ENCODE assay signal across 7 mouse cellular contexts in the genomic region with DNA sequence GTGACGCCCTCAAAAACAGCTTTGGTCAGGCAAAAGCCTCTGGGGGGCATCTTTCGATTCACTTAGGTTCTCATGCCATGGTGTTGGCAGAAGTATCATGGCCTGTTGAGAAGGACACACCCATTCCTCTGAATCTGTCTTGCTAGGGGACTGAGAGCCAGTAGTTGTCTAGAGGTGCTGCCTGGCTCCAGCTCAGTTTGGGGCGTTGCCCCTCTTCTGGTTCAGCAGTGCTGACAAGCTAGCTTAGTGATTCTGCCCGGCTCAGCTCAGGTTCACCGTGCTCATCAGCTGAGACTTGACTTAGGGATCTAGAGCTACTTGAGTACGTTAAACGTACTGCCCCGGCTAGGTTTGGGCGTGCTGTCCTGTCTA. TPM values are rescaled to one million over a fixed set of nuclear protein-coding genes. Genes with fewer than 3 reads are reported as not detected.
DNase-seq lines count a peak whose midpoint lies in the region; ATAC-seq and TF ChIP-seq lines count a peak whose summit lies in the region.

No protein-coding gene starts in this region.

- H3K4me3 ChIP-seq in testis, adult 2 months (ENCODE audit: control insufficient read depth, low read depth, low read length) = peak overlapping the region; percentile 68; the same call in 1 of the 2 replicates
- H3K4me3 ChIP-seq in forebrain, embryonic 14.5 days (ENCODE audit: low read depth, low read length) = peak overlapping the region; percentile 55; the same call in 1 of the 2 replicates
- H3K4me3 ChIP-seq in liver, embryonic 12.5 days = peak overlapping the region; percentile 64
- peak overlapping the region; percentile 80 for H3K4me3 ChIP-seq in small intestine, adult 2 months (ENCODE audit: low read depth, low read length)

- H3K36me3 ChIP-seq in testis, adult 2 months (ENCODE audit: control insufficient read depth, insufficient read depth, low read length) = no peaks in the 10 kb centered on the region
- H3K36me3 ChIP-seq in forebrain, embryonic 14.5 days (ENCODE audit: control insufficient read depth, insufficient read depth, low read length) = no peaks in the 10 kb centered on the region
- no peaks in the 10 kb centered on the region for H3K36me3 ChIP-seq in liver, embryonic 12.5 days
- no peaks in the 10 kb centered on the region for H3K36me3 ChIP-seq in small intestine, adult 2 months (ENCODE audit: control insufficient read depth, insufficient read depth, low read length)

- intact Hi-C loops in left cerebral cortex, postnatal 14 days (cut with DNase I) = no loop called here

- no peak for TF ChIP-seq CTCF in testis, adult 2 months (IDR thresholded peaks at IDR 0.05; ENCODE audit: control insufficient read depth, insufficient read depth, insufficient replicate concordance, low read depth, low read length)
- no peak for TF ChIP-seq CTCF in small intestine, adult 2 months (IDR thresholded peaks at IDR 0.05; ENCODE audit: extremely low read depth, insufficient read length, insufficient replicate concordance, low read depth, low read length)

- no peak for DNase-seq in testis, postnatal 10 days (ENCODE audit: low spot score)
- peak; percentile 6 for DNase-seq in forebrain, embryonic 14.5 days (ENCODE audit: low spot score)
- no peak for DNase-seq in left cerebral cortex, postnatal 14 days (ENCODE audit: low spot score in 2 of 2)

- ATAC-seq in forebrain, embryonic 14.5 days = no peak
- ATAC-seq in liver, embryonic 12.5 days = peak; percentile 58; the same call in 1 of the 2 replicates
- no peak for ATAC-seq in inflammation-experienced regulatory T-cells, adult 6 months

- H3K27ac ChIP-seq in testis, adult 2 months (ENCODE audit: control insufficient read depth, insufficient read depth, low read depth, low read length) = no peak overlapping the region
- H3K27ac ChIP-seq in forebrain, embryonic 14.5 days (ENCODE audit: low read depth, low read length) = no peak overlapping the region
- H3K27ac ChIP-seq in liver, embryonic 12.5 days = peak overlapping the region; percentile 64
- peak overlapping the region; percentile 82 for H3K27ac ChIP-seq in small intestine, adult 2 months (ENCODE audit: insufficient read depth, low read depth, low read length)

- H3K9ac ChIP-seq in forebrain, embryonic 14.5 days (ENCODE audit: low read length) = no peak overlapping the region; the same call in 1 of the 2 replicates
- peak overlapping the region; percentile 61 for H3K9ac ChIP-seq in liver, embryonic 12.5 days

- no peak for TF ChIP-seq POLR2A in testis, adult 2 months (IDR thresholded peaks at IDR 0.05; ENCODE audit: control insufficient read depth, low read depth, low read length)
- no peak for TF ChIP-seq POLR2A in small intestine, adult 2 months (IDR thresholded peaks at IDR 0.05; ENCODE audit: low read depth, low read length)

- 18% methylated on average over 9 of the region's 9 CpGs for WGBS in forebrain, embryonic 14.5 days
- WGBS in liver, embryonic 12.5 days (ENCODE audit: insufficient replicate concordance) = 14% methylated on average over 9 of the region's 9 CpGs
- WGBS in small intestine, adult 2 months = 14% methylated on average over 9 of the region's 9 CpGs

- peak overlapping the region; percentile 94 for H3K4me2 ChIP-seq in forebrain, embryonic 14.5 days (ENCODE audit: low read length)
- peak overlapping the region; percentile 90 for H3K4me2 ChIP-seq in liver, embryonic 12.5 days

- no peaks in the 10 kb centered on the region for H3K9me3 ChIP-seq in forebrain, embryonic 14.5 days (replicated peaks; ENCODE audit: control insufficient read depth, low read length)
- no peaks in the 10 kb centered on the region for H3K9me3 ChIP-seq in liver, embryonic 12.5 days (replicated peaks)

- H3K4me1 ChIP-seq in testis, adult 2 months (ENCODE audit: control insufficient read depth, insufficient read depth, low read length) = peaks cover 12% of the 10 kb centered on the region
- no peaks in the 10 kb centered on the region for H3K4me1 ChIP-seq in forebrain, embryonic 14.5 days (ENCODE audit: control insufficient read depth, insufficient read depth, low read length)
- H3K4me1 ChIP-seq in liver, embryonic 12.5 days = peaks cover 16% of the 10 kb centered on the region
- peaks cover 9% of the 10 kb centered on the region for H3K4me1 ChIP-seq in small intestine, adult 2 months (ENCODE audit: control insufficient read depth, insufficient read depth, insufficient read length, low read length)

- no peaks in the 10 kb centered on the region for H3K27me3 ChIP-seq in testis, adult 2 months (ENCODE audit: control insufficient read depth, insufficient read depth, low read length)
- peaks cover 14% of the 10 kb centered on the region for H3K27me3 ChIP-seq in forebrain, embryonic 14.5 days (replicated peaks; ENCODE audit: control insufficient read depth, insufficient read depth, low read length)
- H3K27me3 ChIP-seq in liver, embryonic 12.5 days (replicated peaks) = peaks cover 12% of the 10 kb centered on the region; the same call in 1 of the 2 replicates
- H3K27me3 ChIP-seq in small intestine, adult 2 months (ENCODE audit: control insufficient read depth, insufficient read depth, low read length) = no peaks in the 10 kb centered on the region

RNA-seq across cellular contexts. Expression of gene Syk, which starts 0.5 kb away (rescaled TPM):
- 0.72 and 0.89 TPM in 2 replicates for polyA plus RNA-seq in testis, adult 2 months (2012; rRNA removed)
- 1.0 and 1.1 TPM in 2 replicates for polyA plus RNA-seq in forebrain, embryonic 14.5 days (2014; fragmentation: Nextera tagmentation; extraction: Ambion mirVana)
- polyA plus RNA-seq in liver, embryonic 12.5 days (2016; fragmentation: Nextera tagmentation; extraction: Ambion mirVana) = 8.5 and 9.8 TPM in 2 replicates
- polyA plus RNA-seq in small intestine, adult 2 months (2012; rRNA removed) = 4.7 and 8.3 TPM in 2 replicates
- total RNA-seq in left cerebral cortex, postnatal 14 days (2021) = 1 to 10 TPM; 2.9 to 4.5 TPM
- 1 to 10 TPM in 1 of 3 experiments, under 1 TPM in 2; 0.16 to 1.1 (median 0.97) TPM for polyA plus RNA-seq in inflammation-experienced regulatory T-cells, adult 6 months (2017; shearing (Covaris generic))

RNA-seq across cellular contexts. Expression of gene Diras2, which starts 51.4 kb away (rescaled TPM):
- 1.5 and 2.4 TPM in 2 replicates for polyA plus RNA-seq in testis, adult 2 months (2012; rRNA removed)
- polyA plus RNA-seq in forebrain, embryonic 14.5 days (2014; fragmentation: Nextera tagmentation; extraction: Ambion mirVana) = 1.5 and 2.2 TPM in 2 replicates
- 0.10 and 0.12 TPM in 2 replicates for polyA plus RNA-seq in liver, embryonic 12.5 days (2016; fragmentation: Nextera tagmentation; extraction: Ambion mirVana)
- polyA plus RNA-seq in small intestine, adult 2 months (2012; rRNA removed) = 0.44 and 1.7 TPM in 2 replicates
- total RNA-seq in left cerebral cortex, postnatal 14 days (2021) = 100 to 1,000 TPM; 148 to 176 TPM
- polyA plus RNA-seq in inflammation-experienced regulatory T-cells, adult 6 months (2017; shearing (Covaris generic)) = not detected

Comparison
In these comparisons a context has a peak if more than half of its experiments do, and no peak if none do; other contexts are left out.
1. H3K27ac ChIP-seq: peak in liver, embryonic 12.5 days (single experiment) and small intestine, adult 2 months (single experiment); none in testis, adult 2 months (single experiment) and forebrain, embryonic 14.5 days (single experiment).
2. Peak in every context shown above with its lines, with median percentiles within 50 percentile points of each other: H3K4me3 ChIP-seq.